Mouse (Mus musculus) brain, embryonic 14.5 days (tissue): ENCODE measurements at regions not wholly inside any gene's neighbourhood (a gene's known extent, or its start where the extent isn't known, plus 50 kb on each side); places are given as distances from the start of the nearest gene placed in this dataset.

Experiments used
- CTCF ChIP-seq: fragments of 200-500 bp; IDR thresholded peaks from 2 replicates; pipeline ENCODE4 v1.5.1; 2012; ENCODE audit warnings: inconsistent platforms, mild to moderate bottlenecking, moderate library complexity, borderline replicate concordance; ENCODE audit not compliant: insufficient read depth, insufficient read length; ENCODE audit errors: extremely low read depth
- POLR2A ChIP-seq: fragments of 200-500 bp; IDR thresholded peaks from 2 replicates; pipeline ENCODE4 v1.6.1; 2012; ENCODE audit warnings: mild to moderate bottlenecking, inconsistent platforms, borderline replicate concordance; ENCODE audit not compliant: poor library complexity, insufficient read depth, insufficient read length, severe bottlenecking; ENCODE audit errors: extremely low read depth

DNA sequence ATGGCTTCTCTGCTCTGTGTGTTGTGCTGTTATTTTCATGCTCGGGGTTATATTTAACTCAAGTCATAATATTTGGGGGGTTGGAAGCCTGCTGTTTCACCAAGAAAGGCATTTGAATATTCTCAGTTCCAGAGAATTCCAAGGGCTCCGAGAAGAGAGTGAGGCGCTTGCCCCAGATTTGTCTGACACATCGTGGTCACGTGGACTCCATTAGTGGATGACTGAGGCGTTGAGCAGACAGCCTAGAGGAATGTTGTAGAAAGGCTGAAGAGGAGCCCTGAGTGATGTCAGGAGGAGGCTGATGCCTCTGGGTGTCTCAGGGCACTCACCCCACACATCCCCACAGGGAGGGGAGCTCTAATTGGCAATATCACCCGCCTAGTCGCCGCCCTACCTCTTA, 175.1 kb upstream of the Cadm1 start:
- no peak for TF ChIP-seq POLR2A
- no peak for TF ChIP-seq CTCF
